Mouse (Mus musculus) mouse trophoblast stem cell (cell line): ENCODE measurements around the gene Zfp3.
"Not testable (repeated sequence)": the region's sequence is repeated elsewhere in the genome, so short reads cannot be mapped to it uniquely, and the experiment has no call there.

ENCODE experiments used
- in situ Hi-C, 2 experiments: fragments of 300-500 bp; cut with MseI, MboI; formaldehyde crosslinking; loops; 2 replicates in 1 of 2; 3 replicates in 1 of 2; pipeline ENCODE4 v1.15.1; 2025

Zfp3 gene

GRCm38 (mm10) chr11:70755645-70756044, 8.4 kb upstream of the Zfp3 start:
- in situ Hi-C loops: loop anchor here in 1 of 2 experiments (5.0 kb wide), 1 partner anchor 128 kb away; no protein-coding TSS in a partner anchor

GRCm38 (mm10) chr11:70760446-70760845, 3.6 kb upstream of the Zfp3 start:
- in situ Hi-C loops: not testable (repeated sequence)

- in situ Hi-C loops: no loop called here
These were observed 1.4 kb upstream of the Zfp3 start for GRCm38 (mm10) chr11:70762641-70763040.

- in situ Hi-C loops: no loop called here
These were observed 450 bp upstream of the Zfp3 start for GRCm38 (mm10) chr11:70763582-70763935.

GRCm38 (mm10) chr11:70765776-70766445, 1.9 kb downstream of the Zfp3 start:
- in situ Hi-C loops: no loop called here

GRCm38 (mm10) chr11:70770804-70771203, 6.8 kb downstream of the Zfp3 start:
- in situ Hi-C loops: no loop called here

GRCm38 (mm10) chr11:70776830-70777571, 13.0 kb downstream of the Zfp3 start:
- in situ Hi-C loops: loop anchor here in 1 of 2 experiments (5.0 kb wide), 1 partner anchor 40 kb away; no protein-coding TSS in a partner anchor

GRCm38 (mm10) chr11:70777634-70778033, 13.6 kb downstream of the Zfp3 start:
- in situ Hi-C loops: loop anchor here in 1 of 2 experiments (5.0 kb wide), 1 partner anchor 40 kb away; no protein-coding TSS in a partner anchor

- in situ Hi-C loops: loop anchor here in 1 of 2 experiments (5.0 kb wide), 1 partner anchor 39 kb away; no protein-coding TSS in a partner anchor
These were observed 14.0 kb downstream of the Zfp3 start for GRCm38 (mm10) chr11:70778058-70778457.

GRCm38 (mm10) chr11:70785908-70786307, 21.9 kb downstream of the Zfp3 start:
- in situ Hi-C loops: no loop called here

GRCm38 (mm10) chr11:70787052-70787451, 23.0 kb downstream of the Zfp3 start:
- in situ Hi-C loops: no loop called here

- in situ Hi-C loops: no loop called here
These were observed 25.1 kb downstream of the Zfp3 start for GRCm38 (mm10) chr11:70788972-70789655.

GRCm38 (mm10) chr11:70790426-70790825, 26.4 kb downstream of the Zfp3 start:
- in situ Hi-C loops: no loop called here

GRCm38 (mm10) chr11:70790874-70791551, 27.0 kb downstream of the Zfp3 start:
- in situ Hi-C loops: no loop called here

GRCm38 (mm10) chr11:70791676-70792075, 27.7 kb downstream of the Zfp3 start:
- in situ Hi-C loops: no loop called here

GRCm38 (mm10) chr11:70792409-70792808, 28.4 kb downstream of the Zfp3 start:
- in situ Hi-C loops: no loop called here

- in situ Hi-C loops: no loop called here
These were observed 38.3 kb downstream of the Zfp3 start for GRCm38 (mm10) chr11:70802208-70802864.

- in situ Hi-C loops: no loop called here
These were observed 38.9 kb downstream of the Zfp3 start for GRCm38 (mm10) chr11:70802865-70803261.

GRCm38 (mm10) chr11:70803711-70804200, 39.7 kb downstream of the Zfp3 start:
- in situ Hi-C loops: no loop called here

GRCm38 (mm10) chr11:70804395-70804794, 40.4 kb downstream of the Zfp3 start:
- in situ Hi-C loops: no loop called here

GRCm38 (mm10) chr11:70805641-70806175, 41.7 kb downstream of the Zfp3 start:
- in situ Hi-C loops: no loop called here
